Mouse (Mus musculus): ENCODE results near the gene R3hdm1.
A peak's percentile ranks its signal among the peaks of the same experiment; 100 is the strongest.
"Not testable (repeated sequence)": the region's sequence is repeated elsewhere in the genome, so short reads cannot be mapped to it uniquely, and the experiment has no call there.

Gene R3hdm1

GRCm38 (mm10) chr1:128120913-128121627, 18.0 kb downstream of the R3hdm1 start:
- no peak for DNase-seq (ENCODE audit: extremely low read depth, low read depth)

GRCm38 (mm10) chr1:128136222-128136621, 33.1 kb downstream of the R3hdm1 start:
- DNase-seq (ENCODE audit: extremely low read depth, low read depth), result not testable (repeated sequence)

DNA sequence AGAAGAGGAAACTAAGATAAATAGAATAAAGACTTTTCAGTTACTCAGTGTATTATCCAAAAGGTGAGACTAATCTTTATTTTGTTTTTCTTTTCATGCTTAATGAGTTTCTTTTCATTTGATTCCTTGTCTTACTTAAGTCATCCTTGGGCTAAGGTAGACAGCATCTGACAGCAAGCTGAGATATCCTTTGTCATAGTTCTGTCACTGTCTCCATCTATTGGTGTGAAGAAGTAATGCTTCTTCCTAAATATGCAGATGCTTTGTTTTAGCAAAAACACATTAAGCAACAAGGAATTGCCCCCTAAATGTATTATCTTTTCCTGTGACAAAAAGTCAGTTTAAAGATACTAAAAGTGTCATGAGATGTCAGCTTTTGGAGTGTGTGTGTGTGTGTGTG, 37.9 kb downstream of the R3hdm1 start:
- no peak for DNase-seq (ENCODE audit: extremely low read depth, low read depth)

- no peak for DNase-seq (ENCODE audit: extremely low read depth, low read depth)
These were observed 38.6 kb downstream of the R3hdm1 start for GRCm38 (mm10) chr1:128141737-128142136.

DNA sequence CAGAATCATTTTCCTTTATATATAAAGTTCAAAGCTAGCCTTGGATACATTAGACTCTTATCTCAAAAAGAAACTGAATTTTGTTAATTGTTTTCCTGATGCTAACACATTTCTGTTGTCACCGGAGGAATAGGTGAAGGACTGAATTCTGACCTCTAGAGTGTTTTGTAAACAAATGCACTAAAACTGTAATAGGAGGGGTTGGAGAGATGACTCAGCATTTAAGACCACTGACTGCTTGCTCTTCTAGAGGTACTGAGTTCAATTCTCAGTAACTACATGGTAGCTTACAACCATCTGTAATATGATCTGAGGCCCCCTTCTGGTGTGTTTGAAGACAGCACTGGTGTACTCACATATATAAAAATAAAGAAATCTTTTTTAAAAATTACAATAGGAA, 63.9 kb downstream of the R3hdm1 start:
- DNase-seq (ENCODE audit: extremely low read depth, low read depth), result no peak

DNA sequence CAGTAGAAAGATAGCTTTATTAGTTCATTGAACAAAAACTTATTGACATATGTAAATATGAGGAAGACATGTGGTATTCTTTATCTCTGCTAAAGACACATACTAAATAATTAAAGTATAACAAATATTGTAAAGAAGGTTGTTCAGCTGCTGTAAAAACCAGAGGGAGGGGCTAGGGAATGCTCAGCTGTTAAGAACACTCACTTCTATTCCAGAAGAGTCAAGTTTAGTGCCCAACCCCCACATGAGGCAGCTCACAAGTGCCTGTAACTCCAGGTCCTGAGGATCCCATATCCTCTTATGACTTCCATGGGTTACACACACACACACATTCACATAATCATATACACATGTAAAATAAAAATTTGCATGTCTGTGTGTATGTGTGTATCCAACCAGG, 67.0 kb downstream of the R3hdm1 start:
- no peak for DNase-seq (ENCODE audit: extremely low read depth, low read depth)

DNA sequence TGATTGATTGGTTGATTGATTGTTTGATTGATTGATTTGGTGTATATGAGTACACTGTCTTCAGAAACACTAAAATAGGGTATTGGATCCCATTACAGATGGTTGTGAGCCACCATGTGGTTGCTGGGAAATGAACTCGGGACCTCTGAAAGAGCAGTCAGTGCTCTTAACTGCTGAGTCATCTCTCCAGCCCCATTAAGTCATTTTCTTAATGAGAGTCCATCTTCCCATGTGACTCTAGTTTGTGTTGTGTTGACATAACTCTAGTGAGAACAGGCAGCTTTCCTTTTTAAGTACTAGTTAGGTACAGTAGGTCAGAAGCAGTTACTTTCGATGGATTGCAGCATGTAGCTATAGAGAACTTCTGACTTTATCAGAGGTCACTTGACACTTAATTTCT, 88.3 kb downstream of the R3hdm1 start:
- DNase-seq (ENCODE audit: extremely low read depth, low read depth), result no peak

GRCm38 (mm10) chr1:128192369-128192768, 89.3 kb downstream of the R3hdm1 start:
- no peak for DNase-seq (ENCODE audit: extremely low read depth, low read depth)

- DNase-seq (ENCODE audit: extremely low read depth, low read depth), result no peak
These were observed 90.9 kb downstream of the R3hdm1 start for GRCm38 (mm10) chr1:128194011-128194410.

GRCm38 (mm10) chr1:128197353-128197752, 94.3 kb downstream of the R3hdm1 start:
- no peak for DNase-seq (ENCODE audit: extremely low read depth, low read depth)

DNA sequence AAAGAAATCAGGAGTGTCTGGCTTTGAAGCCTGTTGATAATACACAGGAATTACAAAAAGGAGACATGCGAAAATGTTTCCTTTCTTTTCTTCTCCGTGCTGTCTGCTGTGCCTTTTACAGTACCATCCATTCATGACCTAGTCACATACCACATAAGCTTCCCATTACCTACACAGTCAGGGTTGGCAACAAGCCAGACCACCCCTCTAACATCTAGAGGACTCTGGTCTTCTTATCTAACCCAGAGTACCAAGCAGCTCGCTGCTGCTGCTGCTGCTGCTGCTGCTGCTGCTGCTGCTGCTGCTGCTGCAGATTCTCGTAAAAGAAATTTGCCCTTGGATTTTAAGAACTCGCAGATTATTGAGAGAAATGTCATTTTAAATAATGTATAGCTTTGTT, 110.2 kb downstream of the R3hdm1 start:
- DNase-seq (ENCODE audit: extremely low read depth, low read depth), result peak; percentile 85

DNA sequence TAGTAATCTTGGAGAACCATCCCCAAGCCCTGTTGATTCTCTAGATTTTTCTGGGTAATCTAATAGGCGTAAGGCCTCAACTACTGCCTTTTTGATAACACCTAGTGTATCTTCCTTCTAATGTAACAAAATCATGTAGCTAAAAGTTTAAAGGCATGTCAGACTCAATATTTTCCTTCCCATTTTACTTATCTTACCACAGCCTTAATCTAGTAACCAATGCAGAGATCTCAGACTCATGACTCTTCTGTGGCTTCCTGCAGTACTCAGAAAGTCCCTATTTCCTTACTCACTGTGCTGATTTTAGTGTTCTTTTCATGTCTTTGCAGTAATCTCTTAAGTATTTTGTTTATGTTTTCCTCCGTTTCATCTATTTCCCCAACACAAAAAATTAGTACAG, 118.8 kb downstream of the R3hdm1 start:
- no peak for DNase-seq (ENCODE audit: extremely low read depth, low read depth)

DNA sequence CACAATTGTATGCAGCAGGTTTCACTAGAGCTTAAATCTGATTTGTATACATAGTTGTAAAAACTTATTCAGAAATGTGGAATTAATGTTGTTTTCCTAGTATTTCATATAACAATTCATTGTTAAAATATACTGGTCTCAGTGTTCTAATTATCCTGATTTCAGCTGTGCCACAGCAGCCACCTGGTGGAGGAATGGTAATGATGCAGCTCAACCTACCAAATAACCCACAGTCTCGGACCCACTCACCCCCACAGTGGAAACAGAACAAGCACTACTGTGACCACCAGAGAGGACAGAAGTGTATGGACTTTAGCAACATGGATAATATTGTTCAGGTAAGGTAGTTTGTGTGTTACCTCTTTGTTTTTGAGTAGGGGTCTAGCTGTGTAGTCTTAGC, 120.2 kb downstream of the R3hdm1 start:
- no peak for DNase-seq (ENCODE audit: extremely low read depth, low read depth)

- no peak for DNase-seq (ENCODE audit: extremely low read depth, low read depth)
These were observed 132.1 kb downstream of the R3hdm1 start for GRCm38 (mm10) chr1:128235181-128235580.

DNA sequence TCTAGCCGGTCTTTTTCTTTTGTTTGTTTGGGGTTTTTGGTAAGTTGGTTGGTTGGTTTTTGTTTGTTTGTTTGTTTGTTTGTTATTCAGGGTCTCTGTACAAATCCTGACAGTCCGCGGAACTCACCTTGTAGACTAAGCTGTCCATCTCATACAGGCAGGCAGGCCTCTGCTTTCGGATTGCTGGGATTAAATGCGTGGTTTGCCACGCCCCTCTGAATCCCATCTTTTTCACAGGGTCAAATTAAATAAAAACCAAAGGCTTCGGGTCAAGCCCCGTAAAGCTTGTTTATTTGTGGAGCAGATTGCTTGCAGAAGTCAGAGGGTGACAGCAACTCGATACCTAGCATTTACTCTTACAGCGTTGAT, 140.5 kb downstream of the R3hdm1 start, which contains the start of gene Ubxn4:
Gene Ubxn4, plus strand, starts transcription at position 338 of the 369 bp plus-strand sequence.
- DNase-seq (ENCODE audit: extremely low read depth, low read depth), result no peak

GRCm38 (mm10) chr1:128243996-128244726, 141.1 kb downstream of the R3hdm1 start:
- peak; percentile 97 for DNase-seq (ENCODE audit: extremely low read depth, low read depth)

DNA sequence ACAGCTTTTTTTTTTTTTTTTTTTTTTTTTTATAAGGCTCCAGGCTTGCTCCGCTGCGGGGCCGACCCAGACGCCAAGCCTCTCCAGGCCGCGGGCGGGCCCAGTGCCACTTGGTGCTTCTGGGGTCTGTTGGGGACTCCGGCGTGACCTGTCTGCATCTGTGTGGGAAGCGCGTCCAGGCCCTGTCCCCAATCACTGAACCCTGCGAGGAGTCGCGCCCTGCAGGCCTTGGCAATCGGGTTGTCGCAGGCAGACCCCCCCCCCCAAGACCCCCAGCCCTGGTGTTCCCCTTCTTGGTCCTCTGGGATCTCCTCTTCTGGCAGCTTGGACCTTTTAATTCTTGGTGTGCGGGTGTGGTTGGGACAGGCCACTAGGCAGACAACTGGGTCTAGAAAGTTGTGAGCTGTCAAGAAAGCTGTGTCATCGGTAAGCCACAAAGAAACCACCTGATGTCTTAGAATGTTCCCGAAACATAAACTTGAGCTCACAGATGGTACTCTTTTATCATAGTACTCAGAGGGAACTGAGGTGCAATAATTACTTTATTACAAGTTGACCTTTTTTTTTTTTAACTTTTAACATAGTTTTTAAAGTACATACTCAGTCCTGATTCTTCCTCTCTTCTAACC, 141.7 kb downstream of the R3hdm1 start:
- peak; percentile 74 for DNase-seq (ENCODE audit: extremely low read depth, low read depth)

- not testable (repeated sequence) for DNase-seq (ENCODE audit: extremely low read depth, low read depth)
These were observed 164.0 kb downstream of the R3hdm1 start for GRCm38 (mm10) chr1:128267061-128267460.

- DNase-seq (ENCODE audit: extremely low read depth, low read depth), result no peak
These were observed 167.6 kb downstream of the R3hdm1 start for GRCm38 (mm10) chr1:128270731-128271130.

DNA sequence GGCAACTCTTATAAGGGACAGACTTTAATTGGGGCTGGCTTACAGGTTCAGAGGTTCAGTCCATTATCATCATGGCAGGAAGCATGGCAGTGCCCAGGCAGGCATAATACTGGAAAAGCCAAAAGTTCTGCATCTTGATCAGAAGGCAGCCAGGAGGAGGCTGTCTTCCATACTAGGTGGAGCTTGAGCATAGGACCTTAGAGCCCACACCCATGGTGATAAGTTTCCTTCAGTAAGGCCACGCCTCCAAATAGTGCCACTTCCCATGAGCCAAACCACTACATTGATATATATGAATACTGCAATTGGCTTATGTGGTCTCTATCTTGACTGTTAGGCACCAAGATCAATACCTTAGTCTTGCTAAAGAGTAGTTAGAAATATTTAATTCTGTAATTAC, 172.8 kb downstream of the R3hdm1 start:
- DNase-seq (ENCODE audit: extremely low read depth, low read depth), result no peak

GRCm38 (mm10) chr1:128278563-128278962, 175.5 kb downstream of the R3hdm1 start:
- no peak for DNase-seq (ENCODE audit: extremely low read depth, low read depth)

DNA sequence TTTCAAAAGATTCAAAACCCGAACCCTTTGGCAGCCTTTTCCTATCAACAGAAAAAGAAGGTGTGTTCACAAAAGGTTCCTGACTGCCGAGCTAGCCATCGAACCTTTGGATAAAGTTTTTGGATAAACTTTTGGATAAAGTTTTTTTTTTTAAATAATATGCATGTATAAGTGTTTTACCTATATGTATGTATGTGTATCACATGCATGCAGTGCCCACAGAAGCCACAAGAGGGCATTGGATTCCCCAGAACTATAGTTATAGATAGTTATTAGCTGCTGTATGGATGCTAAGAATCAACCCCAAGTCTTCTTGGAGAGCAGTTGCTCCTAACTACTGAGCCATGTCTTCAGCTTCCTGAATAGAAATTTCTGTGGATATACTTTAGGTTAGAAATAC, 178.7 kb downstream of the R3hdm1 start:
- peak; percentile 22 for DNase-seq (ENCODE audit: extremely low read depth, low read depth)

Measured in MEL-GATA-1-ER (cell line).